Mouse (Mus musculus): ENCODE results near the gene Slc2a4. TPM values are rescaled to one million over a fixed set of nuclear protein-coding genes. Genes with fewer than 3 reads are reported as not detected.

Gene Slc2a4
- polyA plus RNA-seq, 1 experiment from 2014 or later, result 4.7 TPM

- H3K4me1 ChIP-seq (ENCODE audit: control insufficient read depth, insufficient read depth, low read depth, low read length), result peaks cover 15% of the 10 kb centered on the region
- no peaks in the 10 kb centered on the region for H3K9me3 ChIP-seq (ENCODE audit: control insufficient read depth, low read length)
- H3K4me2 ChIP-seq (ENCODE audit: low read length), result peak overlapping the region; percentile 99
- 36% methylated on average over 9 of the region's 9 CpGs for WGBS
- peaks cover 11% of the 10 kb centered on the region for H3K27me3 ChIP-seq (replicated peaks; ENCODE audit: control insufficient read depth, insufficient read depth, low read length)
- H3K4me3 ChIP-seq (ENCODE audit: low read length), result peak overlapping the region; percentile 68
- ATAC-seq, result no peak
- H3K36me3 ChIP-seq (ENCODE audit: control insufficient read depth, insufficient read depth, low read length), result no peaks in the 10 kb centered on the region
- no peak overlapping the region for H3K27ac ChIP-seq (ENCODE audit: low read depth, low read length)
- H3K9ac ChIP-seq (ENCODE audit: low read depth, low read length), result no peak overlapping the region
These were observed 11.2 kb downstream of the Slc2a4 start for GRCm38 (mm10) chr11:69936714-69937347.

GRCm38 (mm10) chr11:69936156-69936555 is 11.8 kb downstream of the Slc2a4 start:
- Histone ChIP-seq H3K27ac (ENCODE audit: low read depth, low read length) (no peak overlapping the region), H3K36me3 (ENCODE audit: control insufficient read depth, insufficient read depth, low read length) (no peaks in the 10 kb centered on the region), H3K4me3 (ENCODE audit: low read length) (peak overlapping the region; percentile 68), H3K9me3 (ENCODE audit: control insufficient read depth, low read length) (no peaks in the 10 kb centered on the region), H3K9ac (ENCODE audit: low read depth, low read length) (peak overlapping the region; percentile 70), H3K27me3 (replicated peaks; ENCODE audit: control insufficient read depth, insufficient read depth, low read length) (peaks cover 11% of the 10 kb centered on the region), H3K4me2 (ENCODE audit: low read length) (peak overlapping the region; percentile 99), H3K4me1 (ENCODE audit: control insufficient read depth, insufficient read depth, low read depth, low read length) (peaks cover 15% of the 10 kb centered on the region)
- under 1% methylated on average over 30 of the region's 30 CpGs for WGBS
- no peak for ATAC-seq

- 2% methylated on average over 54 of the region's 62 CpGs for WGBS
- peak within 1 kb of the TSS; percentile 70 for H3K9ac ChIP-seq (ENCODE audit: low read depth, low read length)
- peaks cover 15% of the 10 kb centered on the region for H3K4me1 ChIP-seq (ENCODE audit: control insufficient read depth, insufficient read depth, low read depth, low read length)
- no peaks in the 10 kb centered on the region for H3K36me3 ChIP-seq (ENCODE audit: control insufficient read depth, insufficient read depth, low read length)
- H3K4me3 ChIP-seq (ENCODE audit: low read length), result peak within 1 kb of the TSS; percentile 68
- peak; percentile 92 for ATAC-seq
- peak within 1 kb of the TSS; percentile 99 for H3K4me2 ChIP-seq (ENCODE audit: low read length)
- no peaks in the 10 kb centered on the region for H3K9me3 ChIP-seq (ENCODE audit: control insufficient read depth, low read length)
- H3K27ac ChIP-seq (ENCODE audit: low read depth, low read length), result 0 out of 2 replicates have a peak within 1 kb of the TSS, but pooled peaks have one; percentile 5
- peaks cover 11% of the 10 kb centered on the region for H3K27me3 ChIP-seq (replicated peaks; ENCODE audit: control insufficient read depth, insufficient read depth, low read length)
These were observed 12.7 kb downstream of the Slc2a4 start, which contains the start of gene Ybx2 for GRCm38 (mm10) chr11:69935137-69935879. Ybx2 (plus strand) TSS chr11:69935796.

GRCm38 (mm10) chr11:69934681-69935080 is 13.3 kb downstream of the Slc2a4 start:
- Histone ChIP-seq H3K27ac (ENCODE audit: low read depth, low read length) (no peak overlapping the region), H3K27me3 (replicated peaks; ENCODE audit: control insufficient read depth, insufficient read depth, low read length) (peaks cover 11% of the 10 kb centered on the region), H3K4me3 (ENCODE audit: low read length) (no peak overlapping the region), H3K9me3 (ENCODE audit: control insufficient read depth, low read length) (no peaks in the 10 kb centered on the region), H3K36me3 (ENCODE audit: control insufficient read depth, insufficient read depth, low read length) (no peaks in the 10 kb centered on the region), H3K4me1 (ENCODE audit: control insufficient read depth, insufficient read depth, low read depth, low read length) (peaks cover 15% of the 10 kb centered on the region), H3K4me2 (ENCODE audit: low read length) (no peak overlapping the region; the same call in 1 of the 2 replicates), H3K9ac (ENCODE audit: low read depth, low read length) (no peak overlapping the region)
- WGBS, result 19% methylated on average over 6 of the region's 6 CpGs
- ATAC-seq, result no peak

GRCm38 (mm10) chr11:69934169-69934568 is 13.8 kb downstream of the Slc2a4 start:
- no peak overlapping the region for H3K27ac ChIP-seq (ENCODE audit: low read depth, low read length)
- H3K4me1 ChIP-seq (ENCODE audit: control insufficient read depth, insufficient read depth, low read depth, low read length), result peaks cover 15% of the 10 kb centered on the region
- peaks cover 11% of the 10 kb centered on the region for H3K27me3 ChIP-seq (replicated peaks; ENCODE audit: control insufficient read depth, insufficient read depth, low read length)
- ATAC-seq, result peak; percentile 50; the same call in 1 of the 2 replicates
- H3K4me3 ChIP-seq (ENCODE audit: low read length), result 0 out of 2 replicates have a peak overlapping the region, but pooled peaks have one; percentile 7
- no peak overlapping the region for H3K9ac ChIP-seq (ENCODE audit: low read depth, low read length)
- no peaks in the 10 kb centered on the region for H3K9me3 ChIP-seq (ENCODE audit: control insufficient read depth, low read length)
- H3K36me3 ChIP-seq (ENCODE audit: control insufficient read depth, insufficient read depth, low read length), result no peaks in the 10 kb centered on the region
- H3K4me2 ChIP-seq (ENCODE audit: low read length), result peak overlapping the region; percentile 42
- WGBS, result under 1% methylated on average over 18 of the region's 18 CpGs

GRCm38 (mm10) chr11:69933066-69933465 is 14.9 kb downstream of the Slc2a4 start:
- Histone ChIP-seq H3K4me3 (ENCODE audit: low read length) (no peak overlapping the region), H3K27ac (ENCODE audit: low read depth, low read length) (no peak overlapping the region), H3K4me2 (ENCODE audit: low read length) (no peak overlapping the region), H3K9me3 (ENCODE audit: control insufficient read depth, low read length) (no peaks in the 10 kb centered on the region), H3K36me3 (ENCODE audit: control insufficient read depth, insufficient read depth, low read length) (no peaks in the 10 kb centered on the region), H3K27me3 (replicated peaks; ENCODE audit: control insufficient read depth, insufficient read depth, low read length) (peaks cover 8% of the 10 kb centered on the region; the same call in 1 of the 2 replicates), H3K4me1 (ENCODE audit: control insufficient read depth, insufficient read depth, low read depth, low read length) (peaks cover 15% of the 10 kb centered on the region), H3K9ac (ENCODE audit: low read depth, low read length) (no peak overlapping the region)
- ATAC-seq, result no peak
- whole genome bisulfite sequencing, result 81% methylated on average over 4 of the region's 4 CpGs

- ATAC-seq, result no peak
- Histone ChIP-seq H3K4me3 (ENCODE audit: low read length) (no peak overlapping the region), H3K9me3 (ENCODE audit: control insufficient read depth, low read length) (no peaks in the 10 kb centered on the region), H3K9ac (ENCODE audit: low read depth, low read length) (no peak overlapping the region), H3K27me3 (replicated peaks; ENCODE audit: control insufficient read depth, insufficient read depth, low read length) (peaks cover 4% of the 10 kb centered on the region; the same call in 1 of the 2 replicates), H3K36me3 (ENCODE audit: control insufficient read depth, insufficient read depth, low read length) (no peaks in the 10 kb centered on the region), H3K27ac (ENCODE audit: low read depth, low read length) (no peak overlapping the region), H3K4me2 (ENCODE audit: low read length) (no peak overlapping the region), H3K4me1 (ENCODE audit: control insufficient read depth, insufficient read depth, low read depth, low read length) (peaks cover 15% of the 10 kb centered on the region)
- WGBS, result 32% methylated on average over 3 of the region's 3 CpGs
These were observed 15.7 kb downstream of the Slc2a4 start for GRCm38 (mm10) chr11:69932254-69932653.

GRCm38 (mm10) chr11:69931769-69932168 is 16.2 kb downstream of the Slc2a4 start:
- no peak for ATAC-seq
- no peak overlapping the region for H3K4me2 ChIP-seq (ENCODE audit: low read length)
- WGBS, result 76% methylated on average over 8 of the region's 8 CpGs

GRCm38 (mm10) chr11:69930967-69931537 is 16.9 kb downstream of the Slc2a4 start:
- Histone ChIP-seq H3K4me3 (ENCODE audit: low read length) (no peak overlapping the region), H3K4me2 (ENCODE audit: low read length) (no peak overlapping the region), H3K9me3 (ENCODE audit: control insufficient read depth, low read length) (no peaks in the 10 kb centered on the region), H3K4me1 (ENCODE audit: control insufficient read depth, insufficient read depth, low read depth, low read length) (peaks cover 6% of the 10 kb centered on the region), H3K9ac (ENCODE audit: low read depth, low read length) (no peak overlapping the region), H3K27ac (ENCODE audit: low read depth, low read length) (no peak overlapping the region), H3K27me3 (replicated peaks; ENCODE audit: control insufficient read depth, insufficient read depth, low read length) (no peaks in the 10 kb centered on the region; the same call in 1 of the 2 replicates), H3K36me3 (ENCODE audit: control insufficient read depth, insufficient read depth, low read length) (no peaks in the 10 kb centered on the region)
- 69% methylated on average over 3 of the region's 3 CpGs for WGBS
- no peak for ATAC-seq

More at GRCm38 (mm10) chr11:69931769-69932168, 16.2 kb downstream of the Slc2a4 start:
- Histone ChIP-seq H3K4me1 (ENCODE audit: control insufficient read depth, insufficient read depth, low read depth, low read length) (peaks cover 13% of the 10 kb centered on the region), H3K27me3 (replicated peaks; ENCODE audit: control insufficient read depth, insufficient read depth, low read length) (no peaks in the 10 kb centered on the region; the same call in 1 of the 2 replicates), H3K4me3 (ENCODE audit: low read length) (no peak overlapping the region), H3K36me3 (ENCODE audit: control insufficient read depth, insufficient read depth, low read length) (no peaks in the 10 kb centered on the region), H3K9ac (ENCODE audit: low read depth, low read length) (no peak overlapping the region), H3K27ac (ENCODE audit: low read depth, low read length) (no peak overlapping the region), H3K9me3 (ENCODE audit: control insufficient read depth, low read length) (no peaks in the 10 kb centered on the region)

Measured in hindbrain, embryonic 16.5 days (tissue).